Comparison of ENCODE assay signal across 22 mouse cellular contexts in genomic region chr3:86627008-86627743, GRCm38 (mm10).
DNase-seq lines count a peak whose midpoint lies in the region; ATAC-seq and TF ChIP-seq lines count a peak whose summit lies in the region.
"Had no signal": no experiment of that assay in that cellular context is flagged by ENCODE, and none has a peak within 500 bp of the region (broad histone marks: within the 10 kb centered on the region; RNA-seq: fewer than 3 reads in every experiment).

No protein-coding gene starts in this region.

- ATAC-seq in G1E (ENCODE audit: extremely low read depth, insufficient number of reproducible peaks, low FRiP score, poor library complexity, severe bottlenecking): peak; percentile 26
- ATAC-seq in liver, embryonic 16.5 days (ENCODE audit: low read depth): peak; percentile 68
- no peak for ATAC-seq in hindbrain, postnatal 0 days
- ATAC-seq: CD4-positive, CD25-positive, alpha-beta regulatory T cell, adult 4 months; forebrain, embryonic 16.5 days had no signal

- no peaks in the 10 kb centered on the region for H3K36me3 ChIP-seq in G1E (replicated peaks)
- H3K36me3 ChIP-seq in liver, embryonic 16.5 days (ENCODE audit: control insufficient read depth, insufficient read depth): no peaks in the 10 kb centered on the region
- H3K36me3 ChIP-seq in hindbrain, postnatal 0 days (ENCODE audit: insufficient read depth, low read length): no peaks in the 10 kb centered on the region
- H3K36me3 ChIP-seq: embryonic facial prominence, embryonic 13.5 days; forebrain, embryonic 12.5 days; heart, embryonic 15.5 days had no signal

- H3K27ac ChIP-seq in liver, embryonic 16.5 days (ENCODE audit: low read length): no peak overlapping the region
- H3K27ac ChIP-seq in hindbrain, postnatal 0 days: no peak overlapping the region
- H3K27ac ChIP-seq: embryonic facial prominence, embryonic 13.5 days; forebrain, embryonic 12.5 days; heart, adult 2 months; heart, embryonic 15.5 days; hindbrain, embryonic 14.5 days had no signal

- peak; percentile 71 for DNase-seq in 416B (ENCODE audit: low read depth)
- DNase-seq in G1E (ENCODE audit: low spot score): no peak
- DNase-seq in c-Kit-positive CD71-positive TER-119-positive erythroid progenitor cells, embryonic 14.5 days (ENCODE audit: low spot score): peak; percentile 50
- no peak for DNase-seq in left cerebral cortex, adult 18-20 months (ENCODE audit: low spot score in 2 of 2)
- no peak for DNase-seq in spleen, postnatal 4 days (ENCODE audit: low spot score in 2 of 2)
- no peak for DNase-seq in hindbrain, postnatal 0 days (ENCODE audit: low spot score)
- DNase-seq: adrenal gland, postnatal 10 days; B cell, adult 2 months; cerebellum, adult 18-20 months; cerebellum, adult 9-11 months; cerebellum, postnatal 36 days; gastrocnemius, postnatal 10 days; heart, adult 2 months; heart, postnatal 14 days had no signal

- 9% methylated on average over 4 of the region's 4 CpGs for WGBS in liver, embryonic 16.5 days (ENCODE audit: insufficient replicate concordance)
- WGBS in hindbrain, postnatal 0 days: 77% methylated on average over 4 of the region's 4 CpGs

- H3K27me3 ChIP-seq in G1E (ENCODE audit: insufficient read depth, low read length): no peaks in the 10 kb centered on the region
- no peaks in the 10 kb centered on the region for H3K27me3 ChIP-seq in liver, embryonic 16.5 days (ENCODE audit: control insufficient read depth, insufficient read depth, low read depth, low read length)
- no peaks in the 10 kb centered on the region for H3K27me3 ChIP-seq in hindbrain, postnatal 0 days (ENCODE audit: insufficient read depth, low read length)
- H3K27me3 ChIP-seq: embryonic facial prominence, embryonic 13.5 days; forebrain, embryonic 12.5 days; heart, embryonic 15.5 days had no signal

- TF ChIP-seq CTCF in G1E (IDR thresholded peaks at IDR 0.05; ENCODE audit: low read depth, low read length): no peak
- TF ChIP-seq CTCF in hindbrain, postnatal 0 days (IDR thresholded peaks at IDR 0.05; ENCODE audit: low read depth): no peak

- H3K4me1 ChIP-seq in G1E (ENCODE audit: insufficient read depth, low read depth, low read length): peaks cover 32% of the 10 kb centered on the region
- H3K4me1 ChIP-seq in liver, embryonic 16.5 days (ENCODE audit: control insufficient read depth, low read depth, low read length): peaks cover 3% of the 10 kb centered on the region
- H3K4me1 ChIP-seq in hindbrain, postnatal 0 days (ENCODE audit: insufficient read depth, low read length): no peaks in the 10 kb centered on the region
- H3K4me1 ChIP-seq: embryonic facial prominence, embryonic 13.5 days; forebrain, embryonic 12.5 days; heart, embryonic 15.5 days had no signal

- H3K9ac ChIP-seq in liver, embryonic 16.5 days (ENCODE audit: low read depth, low read length): no peak overlapping the region
- H3K9ac ChIP-seq in hindbrain, postnatal 0 days (replicated peaks; ENCODE audit: low read length): no peak overlapping the region
- H3K9ac ChIP-seq: embryonic facial prominence, embryonic 13.5 days; forebrain, embryonic 12.5 days; heart, embryonic 15.5 days; hindbrain, embryonic 14.5 days had no signal

- no peak overlapping the region for H3K4me2 ChIP-seq in liver, embryonic 16.5 days (ENCODE audit: low read depth, low read length)
- H3K4me2 ChIP-seq in hindbrain, postnatal 0 days (ENCODE audit: low read depth, low read length): no peak overlapping the region
- H3K4me2 ChIP-seq: embryonic facial prominence, embryonic 13.5 days; forebrain, embryonic 12.5 days; heart, embryonic 11.5 days; heart, embryonic 15.5 days; hindbrain, embryonic 14.5 days had no signal

- no peaks in the 10 kb centered on the region for H3K9me3 ChIP-seq in G1E (replicated peaks)
- H3K9me3 ChIP-seq in liver, embryonic 16.5 days (replicated peaks; ENCODE audit: control insufficient read depth, low read length): no peaks in the 10 kb centered on the region
- H3K9me3 ChIP-seq in hindbrain, postnatal 0 days (ENCODE audit: low read length): no peaks in the 10 kb centered on the region
- H3K9me3 ChIP-seq: embryonic facial prominence, embryonic 13.5 days; forebrain, embryonic 12.5 days; heart, embryonic 15.5 days had no signal

- no peak overlapping the region for H3K4me3 ChIP-seq in G1E (ENCODE audit: low read depth, low read length)
- H3K4me3 ChIP-seq in liver, embryonic 16.5 days (ENCODE audit: low read depth, low read length): no peak overlapping the region
- no peak overlapping the region for H3K4me3 ChIP-seq in hindbrain, postnatal 0 days (ENCODE audit: low read length)
- H3K4me3 ChIP-seq: embryonic facial prominence, embryonic 13.5 days; forebrain, embryonic 12.5 days; heart, adult 2 months; heart, embryonic 15.5 days had no signal

Comparison
In these comparisons a context has a peak if more than half of its experiments do, and no peak if none do; other contexts are left out.
1. DNase-seq: peak in 416B (single experiment) and c-Kit-positive CD71-positive TER-119-positive erythroid progenitor cells, embryonic 14.5 days (single experiment); none in G1E (single experiment), left cerebral cortex, adult 18-20 months (0 of 2), spleen, postnatal 4 days (0 of 2) and hindbrain, postnatal 0 days (single experiment).